Mouse (Mus musculus) spleen, adult 2 months (tissue): ENCODE measurements around the gene Dmd. TPM values are rescaled to one million over a fixed set of nuclear protein-coding genes. Genes with fewer than 3 reads are reported as not detected.

Experiments
- DNase-seq, 2 experiments: peaks; one replicate each; pipeline versions ENCODE4 v3.0.0 to v3.0.0-alpha.2; 2012 to 2021; ENCODE audit warnings: low spot score in 2 of 2, low read depth in 1 of 2
- H3K27ac ChIP-seq: fragments of 200-500 bp; 2 replicates; pipeline ENCODE4 v1.5.1; 2012; ENCODE audit warnings: low read length, inconsistent platforms; ENCODE audit not compliant: insufficient read depth
- H3K27me3 ChIP-seq: fragments of 200-500 bp; 2 replicates; pipeline ENCODE4 v1.6.1; 2012; ENCODE audit warnings: mild to moderate bottlenecking, moderate library complexity, low read length, inconsistent platforms; ENCODE audit not compliant: control insufficient read depth, insufficient read depth
- H3K36me3 ChIP-seq: fragments of 200-500 bp; 2 replicates; pipeline ENCODE4 v1.6.1; 2012; ENCODE audit warnings: mild to moderate bottlenecking, low read length, inconsistent platforms; ENCODE audit not compliant: control insufficient read depth, insufficient read depth
- H3K4me1 ChIP-seq: fragments of 200-500 bp; 2 replicates; pipeline ENCODE4 v1.6.1; 2011; ENCODE audit warnings: inconsistent platforms; ENCODE audit not compliant: control insufficient read depth, insufficient read depth, insufficient read length
- H3K4me3 ChIP-seq: fragments of 200-500 bp; 2 replicates; pipeline ENCODE4 v1.5.1; 2011; ENCODE audit warnings: mild to moderate bottlenecking, inconsistent platforms; ENCODE audit not compliant: insufficient read depth, insufficient read length; ENCODE audit errors: extremely low read depth
- CTCF ChIP-seq: fragments of 200-500 bp; IDR thresholded peaks from 2 replicates; pipeline ENCODE4 v1.5.1; 2011; ENCODE audit warnings: mild to moderate bottlenecking, inconsistent platforms; ENCODE audit not compliant: insufficient read depth, insufficient read length, insufficient replicate concordance; ENCODE audit errors: extremely low read depth
- POLR2A ChIP-seq: fragments of 200-500 bp; IDR thresholded peaks from 2 replicates; pipeline ENCODE4 v1.6.1; 2011; ENCODE audit warnings: low read depth, low read length, inconsistent platforms
- WGBS: fragments of 180-500 bp; shearing (Covaris S2); methylation state at CpG from one replicate; pipeline ENCODE4 v1.1.7; 2018; 5-methylcytosine and 5-hydroxymethylcytosine counted together
- polyA plus RNA-seq: library from polyadenylated mRNA; depleted of rRNA; stranded (reverse); fragments of >200 nt; gene quantifications from 2 replicates; pipeline ENCODE4 v1.2.3, GENCODE M21; 2012

Dmd gene
- polyA plus RNA-seq, 1 experiment, result 2.3 TPM

- Histone ChIP-seq H3K4me3 (no peak overlapping the region), H3K4me1 (no peaks in the 10 kb centered on the region), H3K27me3 (no peaks in the 10 kb centered on the region), H3K27ac (no peak overlapping the region), H3K36me3 (no peaks in the 10 kb centered on the region)
- TF ChIP-seq POLR2A (no peak), CTCF (no peak)
- no peak for DNase-seq
Observed at GRCm38 (mm10) chrX:84364981-84365380, 1416.3 kb downstream of the Dmd start.

- TF ChIP-seq POLR2A, result no peak
- TF ChIP-seq CTCF, result no peak
- H3K27me3 ChIP-seq, result no peaks in the 10 kb centered on the region
- H3K4me1 ChIP-seq, result no peaks in the 10 kb centered on the region
- no peaks in the 10 kb centered on the region for H3K36me3 ChIP-seq
- no peak for DNase-seq
- no peak overlapping the region for H3K4me3 ChIP-seq
- 80% methylated on average over 4 of the region's 4 CpGs for WGBS
- no peak overlapping the region for H3K27ac ChIP-seq
Observed at GRCm38 (mm10) chrX:84435608-84436007, 1486.9 kb downstream of the Dmd start.

- no peaks in the 10 kb centered on the region for H3K36me3 ChIP-seq
- H3K27ac ChIP-seq, result no peak overlapping the region
- H3K4me3 ChIP-seq, result no peak overlapping the region
- TF ChIP-seq POLR2A (no peak), CTCF (no peak)
- 76% methylated on average over 4 of the region's 4 CpGs for WGBS
- H3K27me3 ChIP-seq, result no peaks in the 10 kb centered on the region
- H3K4me1 ChIP-seq, result no peaks in the 10 kb centered on the region
- DNase-seq, result no peak
Observed at GRCm38 (mm10) chrX:84436556-84436955, 1487.9 kb downstream of the Dmd start.

- Histone ChIP-seq H3K4me3 (no peak overlapping the region), H3K4me1 (no peaks in the 10 kb centered on the region), H3K27ac (no peak overlapping the region), H3K36me3 (no peaks in the 10 kb centered on the region), H3K27me3 (no peaks in the 10 kb centered on the region)
- DNase-seq, result no peak
- TF ChIP-seq CTCF, result no peak
- TF ChIP-seq POLR2A, result no peak
- WGBS, result 68% methylated on average over 3 of the region's 3 CpGs
Observed at GRCm38 (mm10) chrX:84442996-84443395, 1494.3 kb downstream of the Dmd start.

GRCm38 (mm10) chrX:84443985-84444384, 1495.3 kb downstream of the Dmd start:
- no peaks in the 10 kb centered on the region for H3K36me3 ChIP-seq
- no peak for DNase-seq
- H3K4me3 ChIP-seq, result no peak overlapping the region
- WGBS, result 59% methylated on average over 3 of the region's 3 CpGs
- no peak for TF ChIP-seq CTCF
- no peak for TF ChIP-seq POLR2A
- no peaks in the 10 kb centered on the region for H3K27me3 ChIP-seq
- no peaks in the 10 kb centered on the region for H3K4me1 ChIP-seq
- H3K27ac ChIP-seq, result no peak overlapping the region

GRCm38 (mm10) chrX:84444638-84445037, 1496.0 kb downstream of the Dmd start:
- Histone ChIP-seq H3K27me3 (no peaks in the 10 kb centered on the region), H3K27ac (no peak overlapping the region), H3K4me1 (no peaks in the 10 kb centered on the region), H3K4me3 (no peak overlapping the region), H3K36me3 (no peaks in the 10 kb centered on the region)
- DNase-seq, result no peak
- TF ChIP-seq CTCF (no peak), POLR2A (no peak)

- no peak overlapping the region for H3K27ac ChIP-seq
- TF ChIP-seq POLR2A, result no peak
- TF ChIP-seq CTCF, result no peak
- no peaks in the 10 kb centered on the region for H3K4me1 ChIP-seq
- H3K36me3 ChIP-seq, result no peaks in the 10 kb centered on the region
- no peak overlapping the region for H3K4me3 ChIP-seq
- H3K27me3 ChIP-seq, result no peaks in the 10 kb centered on the region
- peak in 1 of 2 experiments; percentile 6 for DNase-seq
- WGBS, result 85% methylated on average over 1 of the region's 1 CpGs
Observed at GRCm38 (mm10) chrX:84454473-84454872, 1505.8 kb downstream of the Dmd start.
